Mouse (Mus musculus): ENCODE results near the gene Tacc3.

GRCm38 (mm10) chr5:33694848-33695717 is 37.2 kb downstream of the Tacc3 start:
- TF ChIP-seq POLR2A (IDR thresholded peaks at IDR 0.05; ENCODE audit: insufficient read length, low read depth) (no peak), CEBPB (IDR thresholded peaks at IDR 0.05; ENCODE audit: insufficient read depth, poor library complexity, severe bottlenecking) (no peak), TCF12 (IDR thresholded peaks at IDR 0.05; ENCODE audit: insufficient read depth, poor library complexity, severe bottlenecking) (no peak), USF1 (IDR thresholded peaks at IDR 0.05; ENCODE audit: low read depth) (no peak), MYOG (IDR thresholded peaks at IDR 0.05; ENCODE audit: control insufficient read depth in 1 of 3, insufficient read depth in 1 of 3, insufficient read length in 2 of 3, low read depth in 2 of 3) (no peak), REST (IDR thresholded peaks at IDR 0.05; ENCODE audit: insufficient read depth, insufficient read length) (no peak), MAX (IDR thresholded peaks at IDR 0.05; ENCODE audit: low read depth) (no peak), E2F4 (IDR thresholded peaks at IDR 0.05; ENCODE audit: insufficient read depth) (no peak), POLR2AphosphoS2 (IDR thresholded peaks at IDR 0.05; ENCODE audit: insufficient read length, low read depth) (no peak), TCF3 (IDR thresholded peaks at IDR 0.05; ENCODE audit: insufficient read length, low read depth) (no peak), SRF (IDR thresholded peaks at IDR 0.05; ENCODE audit: control insufficient read depth, insufficient read length, low read depth) (no peak), MYOD1 (IDR thresholded peaks at IDR 0.05; ENCODE audit: control insufficient read depth in 1 of 3, insufficient read length in 2 of 3, low read depth in 2 of 3) (no peak)
